Mouse (Mus musculus) intestine, postnatal 0 days (tissue): Measurements from ENCODE around the gene Ovgp1. TPM values are rescaled to one million over a fixed set of nuclear protein-coding genes. Genes with fewer than 3 reads are reported as not detected.
"Not testable (repeated sequence)": the region's sequence is repeated elsewhere in the genome, so short reads cannot be mapped to it uniquely, and the experiment has no call there.

Experiments used
- ATAC-seq: fragments of 200-750 bp; cut with Nextera tagmentation; 2 replicates; pipeline ENCODE4 v1.8.0; 2017; ENCODE audit warnings: mild to moderate bottlenecking, moderate TSS enrichment, moderate library complexity
- H3K27ac ChIP-seq: fragments of 300-500 bp; sonication (generic); 2 replicates; pipeline ENCODE4 v1.5.1; 2014; ENCODE audit warnings: mild to moderate bottlenecking, low read depth, low read length, moderate library complexity
- H3K27me3 ChIP-seq: fragments of 300-500 bp; sonication (generic); replicated peaks from 2 replicates; pipeline ENCODE4 v1.6.1; 2014; ENCODE audit warnings: low read length, mixed read lengths; ENCODE audit not compliant: control insufficient read depth, insufficient read depth
- H3K36me3 ChIP-seq: fragments of 300-500 bp; sonication (generic); 2 replicates; pipeline ENCODE4 v1.6.1; 2014; ENCODE audit warnings: mild to moderate bottlenecking, moderate library complexity; ENCODE audit not compliant: control insufficient read depth, insufficient read depth
- H3K4me1 ChIP-seq: fragments of 300-500 bp; sonication (generic); replicated peaks from 2 replicates; pipeline ENCODE4 v1.6.1; 2014; ENCODE audit warnings: antibody characterized with exemption, low read length, mixed read lengths; ENCODE audit not compliant: control insufficient read depth, insufficient read depth
- H3K4me2 ChIP-seq: fragments of 300-500 bp; sonication (generic); replicated peaks from 2 replicates; pipeline ENCODE4 v1.6.1; 2014; ENCODE audit warnings: low read depth, mild to moderate bottlenecking, moderate library complexity
- H3K4me3 ChIP-seq: fragments of 300-500 bp; sonication (generic); 2 replicates; pipeline ENCODE4 v1.5.1; 2014; ENCODE audit warnings: low read depth, low read length
- H3K9ac ChIP-seq: fragments of 300-500 bp; sonication (generic); 2 replicates; pipeline ENCODE4 v1.6.1; 2014; ENCODE audit warnings: mild to moderate bottlenecking, low read depth, low read length
- H3K9me3 ChIP-seq: fragments of 300-500 bp; sonication (generic); 2 replicates; pipeline ENCODE4 v1.6.1; 2016; ENCODE audit warnings: mixed run types; ENCODE audit not compliant: control insufficient read depth
- CTCF ChIP-seq: sonication (generic); IDR thresholded peaks from 2 replicates; pipeline ENCODE4 v1.5.1; 2016; ENCODE audit warnings: low read depth, mild to moderate bottlenecking, control low read depth, antibody characterized with exemption, moderate library complexity
- WGBS: fragments of 180-500 bp; shearing (Covaris S2); extraction: QIAGEN DNeasy Blood & Tissue Kit; methylation state at CpG from one replicate; pipeline ENCODE4 v1.1.7; 2014; 5-methylcytosine and 5-hydroxymethylcytosine counted together
- polyA plus RNA-seq: library from polyadenylated mRNA; unstranded; fragments of >200 nt; fragmentation: Nextera tagmentation; extraction: Ambion mirVana; gene quantifications from 2 replicates; pipeline ENCODE4 v1.2.1, GENCODE M21; 2015

Ovgp1 gene
- polyA plus RNA-seq, 1 experiment from 2014 or later: 0.20 TPM

DNA sequence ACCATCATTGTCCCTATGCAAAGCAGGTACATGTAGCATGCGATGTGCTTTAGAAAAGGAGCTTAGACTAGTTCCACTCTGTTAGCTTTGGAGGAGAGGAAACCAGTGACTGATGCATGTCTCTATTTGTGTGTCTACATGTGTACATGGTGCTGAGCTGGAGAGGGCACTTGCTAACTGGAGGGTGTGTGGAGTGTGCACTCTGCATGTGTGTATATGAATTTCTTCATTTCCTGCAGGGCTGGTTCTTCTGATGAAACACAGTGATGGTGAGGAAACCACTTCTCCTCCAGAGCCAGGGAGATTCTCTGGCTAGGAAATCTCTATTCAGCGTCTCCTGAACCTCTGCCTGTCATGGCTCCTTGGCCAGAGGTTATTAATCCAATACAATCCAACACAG, 663 bp downstream of the Ovgp1 start:
- no peak overlapping the region for H3K4me2 ChIP-seq
- no peaks in the 10 kb centered on the region for H3K27me3 ChIP-seq
- H3K27ac ChIP-seq: no peak overlapping the region
- H3K9ac ChIP-seq: no peak overlapping the region
- H3K4me1 ChIP-seq: no peaks in the 10 kb centered on the region
- no peak for TF ChIP-seq CTCF
- H3K9me3 ChIP-seq: no peaks in the 10 kb centered on the region
- H3K36me3 ChIP-seq: peaks cover 11% of the 10 kb centered on the region
- WGBS: 88% methylated on average over 2 of the region's 2 CpGs
- H3K4me3 ChIP-seq: no peak overlapping the region
- ATAC-seq: no peak

- 66% methylated on average over 5 of the region's 5 CpGs for whole genome bisulfite sequencing
- not testable (repeated sequence) for H3K36me3 ChIP-seq, H3K9ac ChIP-seq, H3K4me3 ChIP-seq, ATAC-seq, H3K27ac ChIP-seq, H3K9me3 ChIP-seq, H3K4me2 ChIP-seq, H3K27me3 ChIP-seq, H3K4me1 ChIP-seq
These were observed 16.1 kb downstream of the Ovgp1 start for GRCm38 (mm10) chr3:105989611-105990010.

- TF ChIP-seq CTCF: peak; percentile 77
- H3K9ac ChIP-seq: no peak overlapping the region
- H3K27ac ChIP-seq: no peak overlapping the region
- no peak overlapping the region for H3K4me2 ChIP-seq
- H3K9me3 ChIP-seq: no peaks in the 10 kb centered on the region
- no peaks in the 10 kb centered on the region for H3K4me1 ChIP-seq
- H3K36me3 ChIP-seq: no peaks in the 10 kb centered on the region
- H3K4me3 ChIP-seq: no peak overlapping the region
- 20% methylated on average over 4 of the region's 4 CpGs for WGBS
- no peak for ATAC-seq
- no peaks in the 10 kb centered on the region for H3K27me3 ChIP-seq
These were observed 18.3 kb downstream of the Ovgp1 start for GRCm38 (mm10) chr3:105991653-105992283.

GRCm38 (mm10) chr3:105994730-105995129, 21.2 kb downstream of the Ovgp1 start:
- Histone ChIP-seq H3K36me3 (no peaks in the 10 kb centered on the region), H3K27ac (no peak overlapping the region), H3K4me3 (no peak overlapping the region), H3K27me3 (no peaks in the 10 kb centered on the region), H3K9ac (no peak overlapping the region), H3K4me2 (no peak overlapping the region), H3K4me1 (no peaks in the 10 kb centered on the region), H3K9me3 (no peaks in the 10 kb centered on the region)
- WGBS: 51% methylated on average over 2 of the region's 2 CpGs
- TF ChIP-seq CTCF: no peak
- ATAC-seq: no peak

- Histone ChIP-seq H3K4me2 (peak overlapping the region; percentile 32), H3K4me3 (no peak overlapping the region), H3K36me3 (no peaks in the 10 kb centered on the region), H3K4me1 (no peaks in the 10 kb centered on the region), H3K9me3 (no peaks in the 10 kb centered on the region), H3K27me3 (no peaks in the 10 kb centered on the region), H3K9ac (no peak overlapping the region), H3K27ac (no peak overlapping the region)
- ATAC-seq: no peak
- 18% methylated on average over 11 of the region's 11 CpGs for WGBS
- TF ChIP-seq CTCF: no peak
These were observed 27.3 kb downstream of the Ovgp1 start for GRCm38 (mm10) chr3:106000707-106001375.

DNA sequence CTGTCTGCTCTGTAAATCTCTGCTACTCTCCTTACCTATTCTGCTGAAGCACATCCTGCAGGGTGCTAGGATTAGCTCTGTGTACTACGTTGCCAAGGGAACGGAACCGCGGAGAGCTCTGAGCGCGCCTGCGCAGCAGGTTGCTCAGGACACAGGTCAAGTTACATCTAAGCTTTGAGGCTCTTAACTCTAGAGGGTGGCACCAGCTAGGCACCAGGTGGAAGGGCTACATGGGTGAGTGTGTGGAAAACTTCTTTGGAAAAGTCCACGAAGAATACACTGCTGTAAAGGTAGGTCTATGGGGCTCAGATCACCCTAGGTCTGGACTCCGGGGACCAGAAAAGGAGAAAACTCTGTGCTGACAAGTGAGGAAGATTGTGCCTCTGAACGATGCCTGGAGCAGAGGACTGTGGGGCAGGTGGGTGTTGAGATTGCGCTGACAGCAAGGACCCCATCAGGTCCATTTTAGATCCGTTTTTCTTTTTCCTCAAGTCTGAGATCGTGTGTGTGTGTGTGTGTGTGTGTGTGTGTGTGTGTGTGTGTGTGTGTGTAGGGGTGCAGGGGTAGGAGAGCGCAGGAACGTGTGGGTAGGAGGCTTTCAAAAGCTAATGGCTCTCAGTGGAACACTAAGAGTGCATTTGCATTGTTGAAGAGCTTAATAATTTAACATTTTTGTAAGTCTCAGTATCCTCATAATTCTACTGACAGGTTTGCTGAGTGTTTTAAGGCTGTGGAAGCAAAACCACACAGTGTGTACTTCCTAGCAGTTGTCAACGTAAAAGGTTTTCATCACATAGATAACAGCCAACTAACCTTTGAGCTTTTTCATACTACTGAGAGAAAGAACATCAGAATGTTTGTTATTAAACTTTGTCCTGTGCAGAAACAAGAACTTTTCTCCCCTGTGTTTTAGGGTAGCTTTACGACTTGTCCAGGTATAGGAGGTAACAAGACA, 28.2 kb downstream of the Ovgp1 start:
- ATAC-seq: peak; percentile 76; the same call in 1 of the 2 replicates
- no peaks in the 10 kb centered on the region for H3K27me3 ChIP-seq
- H3K9me3 ChIP-seq: no peaks in the 10 kb centered on the region
- H3K4me2 ChIP-seq: peak overlapping the region; percentile 32
- no peak overlapping the region for H3K27ac ChIP-seq
- no peaks in the 10 kb centered on the region for H3K36me3 ChIP-seq
- H3K4me3 ChIP-seq: no peak overlapping the region
- H3K9ac ChIP-seq: no peak overlapping the region
- TF ChIP-seq CTCF: no peak
- 18% methylated on average over 17 of the region's 17 CpGs for WGBS
- no peaks in the 10 kb centered on the region for H3K4me1 ChIP-seq
